Mouse (Mus musculus): ENCODE measurements around the gene Scube3. TPM values are rescaled to one million over a fixed set of nuclear protein-coding genes. Genes with fewer than 3 reads are reported as not detected.

Gene Scube3
- total RNA-seq (2021) = 10.9 and 11.9 TPM in 2 replicates
- long read RNA-seq, experiment 1, partial matches to known transcripts = 0 of 10 reads
- long read RNA-seq, experiment 1, other reads (novel, unspliced or antisense) = 9 of 10 reads
- long read RNA-seq, experiment 2, partial matches to known transcripts = 2 of 7 reads
- long read RNA-seq, experiment 2, other reads (novel, unspliced or antisense) = 5 of 7 reads

- DNase-seq = peak; percentile 63
These were observed at the start of gene Scube3 for GRCm38 (mm10) chr17:28141771-28142699. Scube3 (plus strand) TSS chr17:28142141.

- DNase-seq = no peak
These were observed 49.6 kb upstream of the Scube3 start for GRCm38 (mm10) chr17:28092297-28092696.

GRCm38 (mm10) chr17:28093837-28094236, 48.1 kb upstream of the Scube3 start:
- no peak for DNase-seq

- DNase-seq = peak; percentile 43
These were observed 45.5 kb upstream of the Scube3 start for GRCm38 (mm10) chr17:28096418-28096817.

- DNase-seq = no peak
These were observed 44.6 kb upstream of the Scube3 start for GRCm38 (mm10) chr17:28097308-28097707.

DNA sequence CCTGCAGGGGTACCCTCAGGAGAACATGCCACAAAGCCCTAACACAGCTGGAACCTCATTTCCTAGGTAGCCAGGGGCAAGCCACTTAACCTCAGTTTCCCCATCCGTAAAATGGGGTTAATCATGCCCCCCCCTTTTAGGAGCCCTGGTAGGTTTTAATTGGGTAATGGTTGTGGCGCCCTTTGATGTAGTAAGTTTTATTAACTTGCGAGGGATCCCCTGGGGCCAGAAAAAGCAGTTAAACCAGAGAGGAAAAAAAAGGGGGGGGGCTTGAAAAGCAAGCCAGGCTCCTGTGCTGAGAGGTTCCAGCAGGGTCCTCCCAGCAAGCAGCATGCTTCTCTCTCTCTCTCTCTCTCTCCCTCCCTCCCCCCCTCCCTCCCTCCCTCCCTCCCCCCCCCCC, 42.9 kb upstream of the Scube3 start:
- no peak for DNase-seq

DNA sequence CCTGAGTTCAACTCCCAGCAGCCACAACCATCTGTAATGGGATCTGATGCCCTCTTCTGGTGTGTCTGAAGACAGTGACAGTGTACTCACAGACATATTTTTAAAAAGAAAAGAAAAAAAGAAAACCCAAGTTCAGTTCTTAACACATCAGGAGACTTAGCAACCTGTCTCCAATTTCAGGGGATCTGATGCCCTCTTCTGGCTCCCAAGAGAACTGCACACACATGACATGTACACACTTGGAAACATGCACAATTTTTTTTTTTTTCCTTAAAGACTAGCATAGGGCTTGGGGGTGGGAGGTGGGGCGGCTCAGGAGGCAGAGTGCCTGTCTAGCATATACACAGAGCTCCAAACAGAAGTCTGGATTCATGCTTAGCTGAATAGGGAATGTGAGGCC, 41.3 kb upstream of the Scube3 start:
- no peak for DNase-seq

DNA sequence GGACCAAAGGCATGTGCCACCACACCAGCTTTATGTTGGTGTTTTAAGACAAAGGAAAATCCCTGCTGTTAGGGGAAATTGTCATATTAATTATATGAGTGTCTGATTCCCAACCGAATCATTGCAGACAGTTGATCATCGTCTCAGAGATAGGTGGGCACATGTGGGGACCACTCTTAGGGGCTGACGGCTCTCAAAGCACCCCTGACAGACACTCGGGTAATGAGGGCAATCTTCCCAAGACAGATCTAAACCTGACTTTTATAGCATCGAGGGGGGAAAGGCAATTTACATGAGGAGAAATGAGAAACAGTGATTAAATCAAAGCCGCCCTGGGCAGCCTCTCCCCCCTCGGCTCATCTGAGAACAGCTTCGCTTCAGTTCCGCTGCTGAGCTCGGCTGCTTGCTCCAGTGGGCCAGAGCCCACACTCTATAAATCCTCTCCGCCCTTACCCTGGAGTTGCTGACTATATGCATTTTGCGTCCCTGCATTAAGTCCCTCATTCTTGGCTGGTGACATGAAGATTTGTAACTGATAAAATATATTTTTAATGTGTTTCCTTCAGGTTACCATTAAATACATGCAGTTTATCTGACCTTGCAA, 40.6 kb upstream of the Scube3 start:
- no peak for DNase-seq

- no peak for DNase-seq
These were observed 40.0 kb upstream of the Scube3 start for GRCm38 (mm10) chr17:28101902-28102319.

- no peak for DNase-seq
These were observed 37.5 kb upstream of the Scube3 start for GRCm38 (mm10) chr17:28104416-28104815.

DNA sequence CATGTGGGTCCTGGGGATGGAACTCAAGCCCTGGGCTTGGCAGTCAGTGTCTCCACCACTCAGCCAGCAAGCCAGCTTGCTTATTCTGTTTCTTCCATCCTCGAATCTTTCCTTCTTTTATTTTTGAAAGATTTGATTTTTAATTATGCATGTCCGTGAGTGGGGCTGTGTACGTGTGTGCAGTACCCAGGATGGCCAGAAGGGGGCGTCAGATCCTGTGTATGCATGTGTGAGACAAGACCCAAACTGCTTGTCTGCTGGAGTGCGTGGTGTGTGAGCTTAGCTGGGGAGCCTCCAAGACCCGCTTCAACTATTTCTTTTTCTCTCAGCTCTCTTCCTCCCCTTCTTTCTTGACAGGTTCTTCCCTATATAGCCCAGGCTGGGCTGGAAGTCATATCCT, 35.6 kb upstream of the Scube3 start:
- peak; percentile 24 for DNase-seq

GRCm38 (mm10) chr17:28107275-28107674, 34.7 kb upstream of the Scube3 start:
- no peak for DNase-seq

- no peak for DNase-seq
These were observed 29.7 kb upstream of the Scube3 start for GRCm38 (mm10) chr17:28112266-28112665.

DNA sequence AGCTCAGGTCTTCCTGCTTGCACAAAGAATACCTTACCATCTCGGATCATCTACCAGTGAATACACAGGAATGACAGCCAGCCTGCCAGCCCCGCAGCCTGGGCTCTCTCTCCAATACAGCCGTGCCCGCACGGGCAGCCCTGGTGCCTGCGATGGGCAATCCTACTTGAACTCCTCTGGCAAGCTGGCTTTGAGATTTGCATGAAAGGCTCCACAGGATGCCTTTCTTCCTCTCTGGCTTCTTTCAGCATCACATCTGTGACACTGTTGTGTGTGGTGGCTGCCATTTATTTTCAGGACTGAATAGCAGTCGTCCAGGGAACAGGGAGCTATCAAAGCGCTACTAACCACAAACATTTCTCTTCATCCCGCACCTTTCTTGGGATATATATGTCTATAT, 25.6 kb upstream of the Scube3 start:
- DNase-seq = no peak

- peak; percentile 78 for DNase-seq
These were observed 24.3 kb upstream of the Scube3 start for GRCm38 (mm10) chr17:28117451-28118209.

DNA sequence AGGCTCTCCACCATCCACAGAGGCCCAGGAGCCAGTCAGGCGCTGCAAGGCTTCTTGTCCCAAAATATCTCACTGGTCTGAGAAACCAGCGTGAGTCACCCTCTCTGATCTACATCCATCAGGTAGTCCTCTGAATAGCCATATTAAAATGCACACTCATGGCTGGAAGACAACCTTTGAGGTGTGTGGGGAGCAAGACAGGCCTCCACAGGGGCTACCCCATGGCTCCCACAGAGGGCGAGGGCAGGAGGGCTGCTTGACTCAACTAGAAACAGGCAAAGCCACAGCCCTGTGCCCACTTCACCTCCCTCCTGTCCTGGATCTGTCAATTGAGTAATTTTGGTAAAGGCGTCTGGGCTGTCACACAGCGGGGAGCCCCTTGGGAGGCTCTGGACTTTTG, 21.5 kb upstream of the Scube3 start:
- no peak for DNase-seq

DNA sequence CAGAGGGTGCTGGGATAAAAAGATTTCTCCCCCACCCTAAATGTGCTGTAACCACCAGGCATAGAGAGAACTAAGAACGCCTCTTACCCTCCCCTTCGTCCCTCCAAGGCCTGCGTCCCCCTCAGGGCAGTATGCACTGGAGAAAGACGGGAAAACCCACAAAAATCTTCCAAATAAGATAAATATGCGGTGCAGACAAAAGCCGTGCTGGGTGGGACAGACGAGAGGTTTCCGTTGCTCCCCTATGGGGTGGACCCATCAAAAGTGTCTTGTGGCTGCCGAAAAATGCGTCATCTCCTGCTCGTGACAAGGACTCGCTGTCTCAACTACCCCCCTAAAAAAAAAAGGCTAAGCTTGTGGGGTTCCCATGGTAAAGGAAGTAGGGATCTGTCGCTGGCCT, 19.0 kb upstream of the Scube3 start:
- DNase-seq = no peak

DNA sequence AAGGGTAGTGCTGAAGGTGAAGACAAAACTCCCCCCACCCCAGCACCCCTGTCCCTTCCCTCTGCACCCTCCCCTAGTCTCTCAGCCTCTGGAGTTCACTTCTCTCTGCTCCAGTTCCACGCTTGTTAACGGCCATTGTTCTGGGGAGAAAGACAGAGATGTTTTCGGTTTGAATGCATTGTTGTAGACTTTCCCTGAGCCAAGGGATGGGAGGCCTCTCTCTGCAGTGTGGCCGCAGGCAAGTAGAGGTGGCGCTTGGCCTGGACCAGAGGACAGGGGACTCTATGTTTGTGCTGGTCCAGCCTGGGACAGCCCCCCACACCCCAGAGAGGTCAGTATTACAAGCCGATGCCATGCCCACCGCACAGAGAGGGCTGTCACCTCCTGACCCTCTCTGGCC, 18.3 kb upstream of the Scube3 start:
- DNase-seq = no peak

- no peak for DNase-seq
These were observed 17.6 kb upstream of the Scube3 start for GRCm38 (mm10) chr17:28124368-28124767.

DNA sequence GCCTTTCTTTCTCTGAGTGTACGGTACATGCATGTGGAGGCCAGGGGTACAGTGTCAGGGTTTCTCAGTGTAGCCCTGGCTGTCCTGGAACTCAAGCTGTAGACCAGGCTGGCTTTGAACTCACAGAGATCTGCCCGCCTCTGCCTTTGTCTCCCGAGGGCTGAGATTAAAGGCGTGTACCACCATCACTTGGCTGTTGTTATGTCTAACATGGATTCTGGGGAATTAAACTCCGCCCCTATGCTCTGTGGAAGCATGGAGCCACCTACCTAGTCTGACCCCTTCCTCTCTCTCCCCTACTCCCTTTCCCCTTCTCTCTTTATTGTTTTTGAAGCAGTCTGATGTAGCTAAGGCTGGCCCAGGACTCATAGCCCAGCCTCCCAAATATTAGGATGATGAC, 12.1 kb upstream of the Scube3 start:
- no peak for DNase-seq

DNA sequence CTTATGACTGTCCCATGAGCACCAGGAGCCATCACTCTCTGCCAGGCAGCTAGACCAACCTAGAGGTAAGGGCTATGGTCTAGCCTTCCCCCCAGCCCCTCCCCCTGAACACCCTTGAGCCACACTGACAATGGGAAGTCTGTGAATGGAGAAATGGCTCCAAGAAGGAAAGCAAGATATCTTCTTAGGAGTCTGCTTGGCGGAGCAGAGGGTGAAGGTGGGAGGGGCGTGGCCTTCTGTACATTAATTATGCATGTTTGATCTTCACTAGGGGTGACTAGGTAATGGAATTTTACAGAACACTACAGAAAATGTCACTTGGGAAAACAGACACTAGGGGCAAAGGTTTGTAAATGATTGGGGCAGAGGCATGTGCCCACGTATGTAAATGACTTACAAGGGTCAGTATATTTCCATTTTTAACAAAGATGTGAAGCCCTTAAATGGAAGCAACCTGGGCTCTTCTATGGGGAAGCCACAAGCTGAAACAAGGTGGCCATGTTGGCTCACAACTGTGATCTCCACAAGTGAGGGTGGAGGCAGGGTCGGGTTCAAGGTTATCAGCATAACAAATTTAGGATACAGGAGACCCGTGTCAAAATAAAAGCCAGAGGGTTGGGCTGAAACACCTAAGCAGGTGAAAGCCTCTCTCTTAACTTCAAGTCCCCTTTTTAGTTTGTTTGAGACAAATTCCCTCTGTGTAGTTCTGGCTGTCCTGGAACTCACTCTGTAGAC, 11.4 kb upstream of the Scube3 start:
- DNase-seq = no peak

GRCm38 (mm10) chr17:28131156-28131555, 10.8 kb upstream of the Scube3 start:
- no peak for DNase-seq
